Mouse (Mus musculus) neural tube, postnatal 0 days (tissue): ENCODE measurements around the gene Acaca. TPM values are rescaled to one million over a fixed set of nuclear protein-coding genes. Genes with fewer than 3 reads are reported as not detected.

Experiments used
- polyA plus RNA-seq: library from polyadenylated mRNA; unstranded; fragments of >200 nt; fragmentation: Nextera tagmentation; extraction: Ambion mirVana; gene quantifications from 2 replicates; pipeline ENCODE4 v1.2.1, GENCODE M21; 2015

Acaca gene
- 18.4 and 19.4 TPM in 2 replicates for polyA plus RNA-seq

DNA sequence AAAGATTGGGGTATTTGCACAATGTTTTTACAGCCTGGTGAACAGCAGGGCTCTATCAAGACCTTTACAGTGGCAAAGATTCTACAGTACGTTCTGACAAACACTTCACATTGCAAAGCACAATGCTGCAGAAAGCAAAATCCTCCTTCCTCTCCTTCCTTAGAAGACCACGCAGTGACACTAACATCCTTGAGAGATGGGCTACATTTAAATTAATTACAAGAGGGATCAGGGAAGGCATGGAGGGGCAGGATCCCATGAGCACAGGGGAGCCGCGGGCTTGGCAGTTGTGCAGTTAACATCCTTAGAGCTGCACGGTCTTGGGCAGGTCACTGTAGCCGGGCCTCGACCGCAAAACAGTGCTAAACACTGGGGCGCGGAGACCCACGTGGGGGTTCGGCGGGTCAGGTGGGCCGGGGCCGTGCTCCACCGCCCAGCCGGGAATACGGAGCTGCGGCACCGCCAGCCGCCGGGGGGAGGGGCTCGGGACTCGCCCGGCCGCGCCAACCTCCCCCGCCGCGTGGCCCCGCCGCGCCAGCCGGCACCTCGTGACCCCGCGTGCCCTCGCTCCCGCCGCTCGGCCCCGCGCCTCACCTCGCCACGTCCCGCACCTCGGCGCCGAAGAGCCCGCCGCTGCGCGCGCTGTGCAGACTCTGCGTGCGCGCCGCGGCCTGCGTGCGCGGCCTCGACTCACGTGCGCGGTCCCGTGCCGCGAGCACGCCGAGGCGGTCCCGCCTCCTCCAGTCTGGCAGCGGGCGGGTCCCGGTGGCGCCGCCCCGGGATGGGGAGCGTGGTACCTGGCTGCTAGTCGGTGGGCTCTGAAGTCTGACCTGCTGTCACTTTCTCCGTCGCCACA lies at the start of gene Acaca, which contains the start of gene Tada2a:
TSS of gene Acaca (plus strand) at position 730 of the 856 bp plus-strand sequence.
TSS of gene Tada2a (minus strand) at position 658 of the 856 bp plus-strand sequence.

GRCm38 (mm10) chr11:84167046-84167526 lies 37.6 kb downstream of the Acaca start, which contains the start of gene Gm11437:
TSS of gene Gm11437 (minus strand) at chr11:84167476.

Other genes with a start within 250 kb of the Acaca start
- 16.0 and 18.0 TPM in 2 replicates for gene Ddx52, start 187.6 kb upstream of the Acaca start, polyA plus RNA-seq
- 13.0 and 13.8 TPM in 2 replicates for gene Synrg, start 165.2 kb upstream of the Acaca start, polyA plus RNA-seq
- 8.1 and 8.4 TPM in 2 replicates for gene Dusp14, start 60.4 kb upstream of the Acaca start, polyA plus RNA-seq
- gene Tada2a, start 72 bp upstream of the Acaca start, polyA plus RNA-seq, result 23.0 and 26.1 TPM in 2 replicates
- gene Gm11437, start 37.8 kb downstream of the Acaca start, polyA plus RNA-seq, result 0.31 TPM in 1 of 2 replicates, not detected in the other